In the genomic region with DNA sequence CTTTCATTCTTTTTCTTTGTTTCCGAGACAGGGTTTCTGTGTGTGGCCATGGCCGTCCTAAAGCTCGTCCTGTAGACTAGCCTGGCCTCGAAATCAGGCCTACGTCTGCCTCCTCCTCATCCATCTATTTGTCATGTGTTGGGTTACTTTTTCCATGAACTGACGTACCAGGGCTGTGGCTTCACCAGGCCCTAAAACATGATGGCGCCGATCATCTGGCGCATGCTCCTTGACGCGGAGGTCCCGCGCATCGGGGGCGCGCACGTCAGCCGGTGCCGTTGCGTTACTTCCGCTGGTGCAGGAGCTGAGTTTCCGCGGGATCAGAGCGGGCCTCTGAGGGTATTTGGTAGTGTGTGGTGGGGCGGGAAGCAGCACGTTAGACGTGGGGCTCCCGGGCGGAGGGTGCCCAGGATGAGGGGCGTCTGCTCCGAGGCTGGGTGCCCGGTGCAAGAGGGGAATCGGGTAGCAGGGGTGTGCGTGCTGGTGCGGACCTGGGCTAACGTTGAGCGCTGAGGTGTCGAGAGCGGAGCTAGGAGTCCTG, we compare ENCODE assay signal across 8 mouse cellular contexts. TPM values are rescaled to one million over a fixed set of nuclear protein-coding genes. Genes with fewer than 3 reads are reported as not detected.
DNase-seq lines count a peak whose midpoint lies in the region; ATAC-seq and TF ChIP-seq lines count a peak whose summit lies in the region.
"Not testable (repeated sequence)": the region's sequence is repeated elsewhere in the genome, so short reads cannot be mapped to it uniquely, and the experiment has no call there.

Gene Gon4l (plus strand): TSS at position 281 of the 541 bp plus-strand sequence.

- dilution Hi-C loops in CH12.LX (cut with MboI; ENCODE audit: extremely low pct_ligation_motif_present, extremely low pct_unique_long_range_greater_than_20kb, low sequenced_read_pairs): not testable (repeated sequence)

- 2% methylated on average over 29 of the region's 39 CpGs for WGBS in forebrain, embryonic 10.5 days
- 5% methylated on average over 25 of the region's 39 CpGs for WGBS in heart, embryonic 14.5 days
- 4% methylated on average over 16 of the region's 39 CpGs for WGBS in kidney, embryonic 16.5 days
- WGBS in limb, embryonic 15.5 days: 2% methylated on average over 32 of the region's 39 CpGs
- WGBS in midbrain, embryonic 15.5 days: 2% methylated on average over 34 of the region's 39 CpGs
- 3% methylated on average over 26 of the region's 39 CpGs for WGBS in stomach, embryonic 14.5 days

- peaks cover 10 to 13% of the 10 kb centered on the region in 2 experiments for H3K36me3 ChIP-seq in CH12.LX (replicated peaks in 1 of 2; ENCODE audit: control insufficient read depth in 1 of 2, insufficient read depth in 1 of 2, low read length in 1 of 2)
- peaks cover 20% of the 10 kb centered on the region for H3K36me3 ChIP-seq in forebrain, embryonic 10.5 days (replicated peaks)
- H3K36me3 ChIP-seq in heart, embryonic 14.5 days (ENCODE audit: control insufficient read depth, insufficient read depth, low read length); kidney, embryonic 16.5 days (ENCODE audit: insufficient read depth, low read length); midbrain, embryonic 15.5 days (replicated peaks); stomach, embryonic 14.5 days (ENCODE audit: control insufficient read depth, insufficient read depth, low read length): not testable (repeated sequence)
- peaks cover 13% of the 10 kb centered on the region; the same call in 1 of the 2 replicates for H3K36me3 ChIP-seq in limb, embryonic 15.5 days

- not testable (repeated sequence) for TF ChIP-seq EP300 in CH12.LX (IDR thresholded peaks at IDR 0.05; ENCODE audit: low read length)

- not testable (repeated sequence) for TF ChIP-seq CTCF in CH12.LX (conservative IDR thresholded peaks at IDR 0.05 in 1 of 2, IDR thresholded peaks at IDR 0.05 in 1 of 2; ENCODE audit: low read depth in 2 of 2, low read length in 2 of 2)

- peak; percentile 51 for ATAC-seq in heart, embryonic 14.5 days (ENCODE audit: insufficient number of reproducible peaks, insufficient read depth, low FRiP score, low read depth)
- ATAC-seq in kidney, embryonic 16.5 days (ENCODE audit: low FRiP score, low TSS enrichment): peak; percentile 79
- peak; percentile 78 for ATAC-seq in limb, embryonic 15.5 days (ENCODE audit: insufficient number of reproducible peaks, low FRiP score, low TSS enrichment, low read depth)
- peak; percentile 64 for ATAC-seq in midbrain, embryonic 15.5 days (replicated peaks)
- peak; percentile 79 for ATAC-seq in stomach, embryonic 14.5 days (ENCODE audit: insufficient number of reproducible peaks, insufficient read depth, low FRiP score, low read depth)

- peak within 1 kb of the TSS; percentile 90; the same call in 1 of the 2 replicates for H3K4me2 ChIP-seq in CH12.LX (ENCODE audit: insufficient read depth, low read depth, poor library complexity, severe bottlenecking)
- H3K4me2 ChIP-seq in heart, embryonic 14.5 days (ENCODE audit: low read length): peak within 1 kb of the TSS; percentile 55
- H3K4me2 ChIP-seq in kidney, embryonic 16.5 days (replicated peaks; ENCODE audit: low read depth, low read length): peak within 1 kb of the TSS; percentile 51
- H3K4me2 ChIP-seq in limb, embryonic 15.5 days: peak within 1 kb of the TSS; percentile 41
- peak within 1 kb of the TSS; percentile 44 for H3K4me2 ChIP-seq in midbrain, embryonic 15.5 days
- H3K4me2 ChIP-seq in stomach, embryonic 14.5 days (replicated peaks; ENCODE audit: low read depth, low read length): peak within 1 kb of the TSS; percentile 23; the same call in 1 of the 2 replicates

- peak within 1 kb of the TSS; percentile 68 for H3K27ac ChIP-seq in CH12.LX (ENCODE audit: insufficient read depth, low read depth)
- H3K27ac ChIP-seq in forebrain, embryonic 10.5 days: peak within 1 kb of the TSS; percentile 88
- peak within 1 kb of the TSS; percentile 62 to 80 for H3K27ac ChIP-seq in heart, embryonic 14.5 days (replicated peaks in 1 of 2; ENCODE audit: control insufficient read depth in 1 of 2, insufficient read depth in 1 of 2, low read depth in 2 of 2, low read length in 2 of 2)
- 0 out of 2 replicates have a peak within 1 kb of the TSS, but pooled peaks have one; percentile 46 for H3K27ac ChIP-seq in kidney, embryonic 16.5 days (ENCODE audit: low read length)
- peak within 1 kb of the TSS; percentile 78 for H3K27ac ChIP-seq in limb, embryonic 15.5 days
- peak within 1 kb of the TSS; percentile 86 for H3K27ac ChIP-seq in midbrain, embryonic 15.5 days
- H3K27ac ChIP-seq in stomach, embryonic 14.5 days (ENCODE audit: low read length): not testable (repeated sequence)

- H3K9me3 ChIP-seq in CH12.LX (replicated peaks; ENCODE audit: low read length); forebrain, embryonic 10.5 days; heart, embryonic 14.5 days (ENCODE audit: control insufficient read depth, low read length); kidney, embryonic 16.5 days (ENCODE audit: low read length); limb, embryonic 15.5 days; midbrain, embryonic 15.5 days; stomach, embryonic 14.5 days (ENCODE audit: control insufficient read depth, low read depth, low read length): not testable (repeated sequence)

- H3K9ac ChIP-seq in CH12.LX (ENCODE audit: insufficient read depth, low read depth): peak within 1 kb of the TSS; percentile 93
- peak within 1 kb of the TSS; percentile 44; the same call in 1 of the 2 replicates for H3K9ac ChIP-seq in heart, embryonic 14.5 days (ENCODE audit: low read length)
- H3K9ac ChIP-seq in kidney, embryonic 16.5 days (replicated peaks; ENCODE audit: low read length): peak within 1 kb of the TSS; percentile 50; the same call in 1 of the 2 replicates
- H3K9ac ChIP-seq in limb, embryonic 15.5 days; midbrain, embryonic 15.5 days; stomach, embryonic 14.5 days (replicated peaks; ENCODE audit: low read depth, low read length): not testable (repeated sequence)

- H3K4me1 ChIP-seq in CH12.LX (ENCODE audit: control insufficient read depth in 1 of 2, insufficient read depth in 2 of 2): peaks cover 3 to 13% of the 10 kb centered on the region in 2 experiments; a peak in 3 of 4 replicates
- H3K4me1 ChIP-seq in forebrain, embryonic 10.5 days: peaks cover 10% of the 10 kb centered on the region
- not testable (repeated sequence) for H3K4me1 ChIP-seq in heart, embryonic 14.5 days (ENCODE audit: control insufficient read depth in 2 of 2, insufficient read depth in 2 of 2, low read length in 2 of 2); kidney, embryonic 16.5 days (ENCODE audit: insufficient read depth, low read length); limb, embryonic 15.5 days; midbrain, embryonic 15.5 days; stomach, embryonic 14.5 days (ENCODE audit: control insufficient read depth, insufficient read depth, low read length)

- peak within 1 kb of the TSS; percentile 35 to 83 (median 51) for H3K4me3 ChIP-seq in CH12.LX (replicated peaks in 1 of 3; ENCODE audit: low read depth in 2 of 3, low read length in 2 of 3, poor library complexity in 1 of 3)
- peak within 1 kb of the TSS; percentile 53 for H3K4me3 ChIP-seq in forebrain, embryonic 10.5 days
- peak within 1 kb of the TSS; percentile 31 to 54 for H3K4me3 ChIP-seq in heart, embryonic 14.5 days (ENCODE audit: control insufficient read depth in 1 of 2, insufficient read depth in 1 of 2, low read depth in 1 of 2, low read length in 2 of 2)
- H3K4me3 ChIP-seq in kidney, embryonic 16.5 days (ENCODE audit: low read length): peak within 1 kb of the TSS; percentile 42
- peak within 1 kb of the TSS; percentile 40 for H3K4me3 ChIP-seq in limb, embryonic 15.5 days
- H3K4me3 ChIP-seq in midbrain, embryonic 15.5 days: peak within 1 kb of the TSS; percentile 39
- H3K4me3 ChIP-seq in stomach, embryonic 14.5 days (ENCODE audit: low read depth, low read length): peak within 1 kb of the TSS; percentile 26

- TF ChIP-seq RAD21 in CH12.LX (IDR thresholded peaks at IDR 0.05; ENCODE audit: low read depth, low read length): not testable (repeated sequence)

- TF ChIP-seq POLR2A in CH12.LX (IDR thresholded peaks at IDR 0.05; ENCODE audit: low read depth, low read length): peak; percentile 70

- in situ Hi-C loops in CH12.LX (cut with MboI; ENCODE audit: low pct_ligation_motif_present, low pct_unique_long_range_greater_than_20kb, low sequenced_read_pairs): not testable (repeated sequence)

- peaks cover 17% of the 10 kb centered on the region for H3K79me2 ChIP-seq in CH12.LX (replicated peaks; ENCODE audit: control insufficient read depth, extremely low read depth, insufficient read depth, poor library complexity, severe bottlenecking)

- DNase-seq in CH12.LX (ENCODE audit: extremely low read depth): peak; percentile 76
- peak; percentile 8 for DNase-seq in c-Kit-negative CD71-positive TER-119-positive erythroid progenitor cells, embryonic 14.5 days (ENCODE audit: low read depth, low spot score)
- DNase-seq in forebrain, embryonic 10.5 days (ENCODE audit: extremely low spot score, low spot score): peak; percentile 49

- H3K27me3 ChIP-seq in CH12.LX (replicated peaks); forebrain, embryonic 10.5 days (ENCODE audit: poor library complexity, severe bottlenecking); heart, embryonic 14.5 days (ENCODE audit: control insufficient read depth, insufficient read depth, low read length); kidney, embryonic 16.5 days (ENCODE audit: insufficient read depth, low read length); limb, embryonic 15.5 days; midbrain, embryonic 15.5 days (replicated peaks); stomach, embryonic 14.5 days (ENCODE audit: control insufficient read depth, insufficient read depth, low read length): not testable (repeated sequence)

RNA-seq across cellular contexts. Expression of gene Gon4l, which starts in this region (rescaled TPM):
- total RNA-seq in CH12.LX (2012; rRNA removed): 26.4 and 29.3 TPM in 2 replicates
- total RNA-seq in CH12.LX (2014; rRNA removed): 15.9 and 16.5 TPM in 2 replicates
- polyA plus RNA-seq in CH12.LX (2012; ENCODE audit: insufficient read length, low read depth): 32.9 and 35.5 TPM in 2 replicates
- 17.5 and 18.4 TPM in 2 replicates for polyA plus RNA-seq in forebrain, embryonic 10.5 days (2016; fragmentation: Nextera tagmentation; extraction: Ambion mirVana)
- 9.1 and 9.6 TPM in 2 replicates for polyA plus RNA-seq in heart, embryonic 14.5 days (2014; fragmentation: Nextera tagmentation; extraction: Ambion mirVana)
- 11.3 and 12.7 TPM in 2 replicates for polyA plus RNA-seq in kidney, embryonic 16.5 days (2015; fragmentation: Nextera tagmentation; extraction: Ambion mirVana)
- polyA plus RNA-seq in limb, embryonic 15.5 days (2015; fragmentation: Nextera tagmentation; extraction: Ambion mirVana): 8.5 and 9.9 TPM in 2 replicates
- polyA plus RNA-seq in midbrain, embryonic 15.5 days (2015; fragmentation: Nextera tagmentation; extraction: Ambion mirVana): 13.8 and 14.6 TPM in 2 replicates
- 12.6 and 15.7 TPM in 2 replicates for polyA plus RNA-seq in stomach, embryonic 14.5 days (2014; fragmentation: Nextera tagmentation; extraction: Ambion mirVana)

Comparison
In these comparisons a context has a peak if more than half of its experiments do, and no peak if none do; other contexts are left out.
1. DNase-seq: peak in every context shown above with its lines; median percentile 76 in CH12.LX; 49 in forebrain, embryonic 10.5 days; 8 in c-Kit-negative CD71-positive TER-119-positive erythroid progenitor cells, embryonic 14.5 days.
2. H3K4me2 ChIP-seq: peak in every context shown above with its lines; median percentile 90 in CH12.LX; 55 in heart, embryonic 14.5 days; 51 in kidney, embryonic 16.5 days; 44 in midbrain, embryonic 15.5 days; 41 in limb, embryonic 15.5 days; 23 in stomach, embryonic 14.5 days.